Mouse (Mus musculus): ENCODE measurements around the gene Cidec.

Gene Cidec

GRCm38 (mm10) chr6:113443091-113443490, 7.5 kb upstream of the Cidec start:
- DNase-seq, result no peak

GRCm38 (mm10) chr6:113442442-113443090, 7.0 kb upstream of the Cidec start, which contains the start of gene Jagn1:
Jagn1 (plus strand) TSS chr6:113442569.
- DNase-seq, result peak; percentile 94

- no peak for DNase-seq
Measured at GRCm38 (mm10) chr6:113442087-113442441, 6.5 kb upstream of the Cidec start.

- peak; percentile 82 for DNase-seq
Measured at GRCm38 (mm10) chr6:113441147-113441680, 5.7 kb upstream of the Cidec start.

- no peak for DNase-seq
Measured at GRCm38 (mm10) chr6:113440686-113441085, 5.1 kb upstream of the Cidec start.

GRCm38 (mm10) chr6:113438721-113439430, 3.3 kb upstream of the Cidec start:
- no peak for DNase-seq

- DNase-seq, result no peak
Measured at GRCm38 (mm10) chr6:113437135-113437534, 1.6 kb upstream of the Cidec start.

GRCm38 (mm10) chr6:113434691-113435090, 869 bp downstream of the Cidec start:
- no peak for DNase-seq

- no peak for DNase-seq
Measured at GRCm38 (mm10) chr6:113433661-113434060, 1.9 kb downstream of the Cidec start.

- no peak for DNase-seq
Measured at GRCm38 (mm10) chr6:113431801-113432200, 3.8 kb downstream of the Cidec start.

GRCm38 (mm10) chr6:113430846-113431245, 4.7 kb downstream of the Cidec start:
- no peak for DNase-seq

- no peak for DNase-seq
Measured at GRCm38 (mm10) chr6:113429965-113430364, 5.6 kb downstream of the Cidec start.

GRCm38 (mm10) chr6:113428006-113428405, 7.6 kb downstream of the Cidec start:
- no peak for DNase-seq

GRCm38 (mm10) chr6:113427397-113427796, 8.2 kb downstream of the Cidec start:
- peak; percentile 49 for DNase-seq

GRCm38 (mm10) chr6:113426696-113427095, 8.9 kb downstream of the Cidec start:
- no peak for DNase-seq

GRCm38 (mm10) chr6:113424187-113424586, 11.4 kb downstream of the Cidec start:
- peak; percentile 32 for DNase-seq

GRCm38 (mm10) chr6:113423000-113423399, 12.6 kb downstream of the Cidec start:
- no peak for DNase-seq

GRCm38 (mm10) chr6:113419199-113419587, 16.4 kb downstream of the Cidec start, which contains the start of gene Rpusd3:
Rpusd3 (minus strand) TSS chr6:113419340.
- DNase-seq, result peak; percentile 97

- no peak for DNase-seq
Measured at GRCm38 (mm10) chr6:113418441-113419198, 16.9 kb downstream of the Cidec start.

GRCm38 (mm10) chr6:113416416-113416815, 19.1 kb downstream of the Cidec start:
- DNase-seq, result no peak

GRCm38 (mm10) chr6:113410001-113410400, 25.6 kb downstream of the Cidec start:
- DNase-seq, result no peak

- no peak for DNase-seq
Measured at GRCm38 (mm10) chr6:113406683-113407082, 28.9 kb downstream of the Cidec start.

GRCm38 (mm10) chr6:113405483-113405882, 30.1 kb downstream of the Cidec start:
- DNase-seq, result no peak
